Mouse (Mus musculus) left cerebral cortex, adult 18-20 months (tissue): ENCODE results near the gene Litaf. TPM values are rescaled to one million over a fixed set of nuclear protein-coding genes. Genes with fewer than 3 reads are reported as not detected.
A peak's percentile ranks its signal among the peaks of the same experiment; 100 is the strongest.
"Not testable (repeated sequence)": the region's sequence is repeated elsewhere in the genome, so short reads cannot be mapped to it uniquely, and the experiment has no call there.

ENCODE experiments used
- DNase-seq, 2 experiments: peaks; one replicate each; pipeline ENCODE4 v3.0.0; 2021 to 2022; ENCODE audit warnings: low spot score in 2 of 2, mixed read lengths in 1 of 2
- total RNA-seq, 2 experiments: library from RNA; stranded (reverse); gene quantifications; 2 replicates each; pipeline ENCODE4 v1.2.3; 2021

Gene Litaf
- total RNA-seq, 2 experiments from 2014 or later: 11.4 to 12.1 TPM

DNA sequence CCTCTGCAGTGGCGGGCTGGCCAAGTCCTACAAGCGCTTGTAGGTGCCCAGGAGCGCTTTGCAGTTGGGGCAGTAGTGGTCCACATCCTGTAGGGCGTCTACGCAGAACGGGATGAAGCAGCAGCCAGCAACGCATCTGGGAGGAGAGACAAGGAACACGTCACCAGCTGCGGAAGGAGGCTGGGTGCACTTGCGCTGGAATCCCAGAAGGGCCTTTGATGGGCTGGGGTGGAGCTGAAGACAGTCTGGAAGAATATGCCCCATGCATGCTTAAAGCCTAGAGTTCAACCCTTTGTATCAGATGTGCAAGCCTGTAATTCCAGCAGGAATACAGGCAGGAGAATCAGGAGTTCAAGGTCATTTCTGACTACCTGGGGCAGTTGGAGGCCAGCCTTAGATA is 105.0 kb downstream of the Litaf start:
- DNase-seq: no peak

DNA sequence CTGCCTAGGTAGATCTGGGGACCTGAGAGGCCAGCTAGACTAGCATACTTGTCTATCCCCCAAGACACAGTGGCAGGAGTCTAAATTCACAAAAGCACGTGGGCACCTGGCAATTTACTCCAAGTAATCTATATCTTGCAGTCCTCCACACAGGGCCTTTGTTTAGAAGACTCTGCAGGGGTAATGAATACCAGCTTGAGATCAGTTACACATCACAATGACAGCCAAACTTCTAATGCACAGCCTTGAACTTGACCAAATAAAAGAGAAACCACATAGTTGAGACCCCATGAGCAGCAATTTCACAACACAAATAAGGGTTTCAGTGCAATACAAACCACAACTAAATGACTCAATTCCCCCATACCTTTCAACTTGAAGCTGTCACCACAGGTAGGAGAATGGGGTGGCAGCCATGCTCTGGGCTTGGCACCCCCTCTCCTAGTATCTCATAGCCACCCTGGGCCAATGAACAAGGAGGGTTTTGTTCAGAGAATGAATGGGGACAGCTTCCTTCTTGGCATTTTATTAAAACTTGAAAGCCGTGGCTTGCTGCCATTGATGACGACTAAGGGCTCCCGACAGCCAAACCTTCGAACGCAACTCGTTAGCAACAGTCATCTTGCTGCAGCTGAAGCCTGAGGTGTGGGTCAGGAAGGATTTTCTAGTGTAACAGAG is 107.1 kb downstream of the Litaf start:
- DNase-seq: peak; percentile 20 to 29

DNA sequence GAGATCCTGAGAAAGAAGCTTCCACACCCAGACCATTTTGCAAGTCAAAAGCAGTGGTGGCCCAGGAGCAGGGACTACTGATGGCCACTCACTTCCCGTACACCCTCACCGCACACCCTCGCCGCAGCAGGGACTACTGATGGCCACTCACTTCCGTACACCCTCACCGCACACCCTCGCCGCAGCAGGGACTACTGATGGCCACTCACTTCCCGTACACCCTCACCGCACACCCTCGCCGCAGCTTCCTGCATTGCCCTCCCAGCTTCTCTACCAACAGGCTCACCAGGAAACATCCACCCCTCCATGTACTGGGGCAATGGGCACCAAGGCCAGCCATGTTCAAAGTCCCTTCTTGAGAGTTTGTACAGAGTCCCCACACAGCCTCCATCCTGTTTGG is 107.7 kb downstream of the Litaf start:
- DNase-seq: not testable (repeated sequence)

DNA sequence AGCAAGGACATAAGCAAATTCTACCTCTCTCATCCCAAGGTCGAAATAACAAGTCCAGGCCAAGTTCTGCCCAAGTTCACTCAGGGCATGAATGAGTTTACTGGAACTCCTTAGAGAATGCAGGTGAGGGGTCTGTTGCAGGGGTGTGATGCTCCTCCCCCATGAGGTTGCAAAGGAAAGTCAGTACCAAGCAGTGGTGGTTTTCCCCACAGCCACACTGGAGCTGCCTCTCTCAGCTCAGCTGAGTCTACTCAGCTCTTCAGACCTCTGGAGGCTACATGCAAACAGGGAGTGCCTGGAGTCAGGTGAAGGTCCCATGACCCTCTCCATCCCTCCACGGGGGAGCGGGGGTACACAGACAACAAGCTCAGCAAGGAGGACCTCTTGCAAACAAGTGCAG is 108.2 kb downstream of the Litaf start:
- no peak for DNase-seq

DNA sequence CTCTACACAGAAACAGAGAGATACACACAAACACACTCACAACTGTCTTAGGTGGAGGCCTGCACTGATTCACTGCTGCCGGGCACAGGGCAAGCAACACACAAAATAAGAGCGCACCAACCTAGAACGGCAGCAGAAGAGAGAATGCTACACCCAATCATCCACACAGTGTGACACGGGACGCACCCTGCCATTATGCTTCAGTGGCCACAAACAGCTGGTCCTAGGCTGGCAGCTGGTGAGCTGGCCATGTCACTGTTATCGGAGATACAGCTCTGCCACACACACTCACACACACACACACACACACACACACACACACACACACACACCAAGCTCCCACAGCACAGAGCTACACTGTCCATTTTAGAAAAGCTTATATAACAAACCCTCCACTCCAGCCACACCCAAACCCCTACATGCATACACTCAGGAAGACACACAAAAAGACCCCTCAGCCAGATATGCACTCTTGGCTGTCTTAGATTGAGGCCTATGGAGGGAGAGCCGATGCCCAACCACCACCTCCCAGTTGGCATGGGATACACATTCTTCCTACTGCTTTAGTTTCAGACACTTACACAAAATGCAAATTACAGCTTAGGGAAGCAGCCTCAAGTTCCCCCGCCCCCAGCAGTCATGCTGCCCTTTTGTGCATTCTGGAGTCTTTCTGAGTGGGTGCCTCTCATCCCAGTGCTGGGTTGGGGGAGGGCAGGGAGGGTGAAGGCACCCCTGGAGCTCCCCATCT is 108.8 kb downstream of the Litaf start:
- peak; percentile 52 to 64 for DNase-seq

DNA sequence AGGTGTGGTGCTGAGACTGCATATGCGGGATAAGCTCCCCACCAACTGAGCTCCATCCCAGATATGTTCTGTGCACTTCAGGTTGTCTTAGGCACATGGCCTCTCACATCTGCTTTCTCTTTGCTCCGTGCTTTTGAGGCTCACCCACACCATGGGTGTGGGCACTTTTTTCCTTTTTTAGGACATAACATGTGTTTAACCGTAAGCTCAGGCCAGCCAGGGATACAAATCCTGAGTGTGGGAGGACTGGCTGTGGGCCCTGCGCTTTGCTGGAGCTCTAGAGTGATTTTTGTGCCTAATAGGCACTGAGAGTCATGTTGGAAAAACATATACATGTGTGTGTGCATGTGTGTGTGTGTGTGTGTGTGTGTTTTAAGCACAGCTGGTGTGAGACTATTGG is 110.9 kb downstream of the Litaf start:
- peak; percentile 54 to 67 for DNase-seq

DNA sequence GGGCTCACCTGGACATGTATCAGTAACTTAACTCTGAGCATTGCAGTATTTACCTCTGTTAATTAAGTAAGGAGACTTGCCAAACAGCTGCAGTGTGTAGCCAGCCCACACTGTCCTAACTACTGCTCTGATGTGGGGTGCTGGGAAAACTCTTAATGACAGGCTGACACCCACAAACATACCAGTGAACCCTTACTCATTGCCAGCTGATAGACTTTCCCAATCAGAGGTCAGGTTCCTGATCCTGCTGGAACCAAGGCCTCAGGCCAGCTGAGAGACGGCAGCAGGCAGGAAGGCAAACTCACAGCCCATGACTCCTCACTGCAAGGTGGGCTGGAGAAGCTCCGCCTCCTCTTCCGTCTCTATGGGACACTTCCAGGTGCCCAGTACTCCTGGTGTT is 113.1 kb downstream of the Litaf start:
- DNase-seq: no peak

DNA sequence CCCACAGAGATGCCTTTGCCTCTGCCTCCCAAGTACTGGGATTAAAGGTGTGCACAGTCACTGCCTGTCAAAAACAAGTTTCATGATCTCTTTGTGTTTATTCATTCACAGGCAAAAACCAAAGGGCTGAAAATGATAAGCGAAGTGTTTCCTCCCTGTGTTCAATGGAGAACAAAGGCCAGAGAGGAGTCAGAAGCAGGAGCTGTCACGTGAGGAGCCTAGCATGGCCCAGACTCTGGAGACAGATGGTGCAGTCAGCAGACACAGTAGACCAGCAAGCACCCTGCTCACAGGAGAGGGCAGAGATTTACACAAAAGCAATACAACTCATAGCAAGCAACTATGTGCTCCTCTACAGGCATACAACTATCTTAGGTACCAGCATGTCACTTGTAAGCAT is 113.9 kb downstream of the Litaf start:
- DNase-seq: no peak

DNA sequence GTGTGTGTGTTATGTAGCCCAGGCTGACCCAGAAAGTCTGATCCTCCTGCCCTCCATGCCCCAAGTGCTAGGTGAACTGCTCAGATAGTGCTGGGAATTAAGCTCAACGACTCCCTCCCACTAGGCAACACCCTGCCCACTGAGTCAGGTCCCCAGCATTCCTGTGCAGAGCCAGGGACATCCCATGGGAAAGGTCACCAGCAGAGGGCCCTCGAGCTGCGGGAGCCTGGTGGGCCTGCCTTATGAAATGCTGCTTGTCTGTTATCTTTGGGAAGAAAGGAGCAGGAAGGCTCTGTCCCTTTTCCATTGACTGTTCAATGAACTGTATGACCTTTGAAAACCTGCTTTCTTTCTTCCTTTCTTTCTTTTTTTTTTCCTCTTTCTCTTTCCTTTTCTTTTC is 114.4 kb downstream of the Litaf start:
- peak; percentile 18 to 43 for DNase-seq

DNA sequence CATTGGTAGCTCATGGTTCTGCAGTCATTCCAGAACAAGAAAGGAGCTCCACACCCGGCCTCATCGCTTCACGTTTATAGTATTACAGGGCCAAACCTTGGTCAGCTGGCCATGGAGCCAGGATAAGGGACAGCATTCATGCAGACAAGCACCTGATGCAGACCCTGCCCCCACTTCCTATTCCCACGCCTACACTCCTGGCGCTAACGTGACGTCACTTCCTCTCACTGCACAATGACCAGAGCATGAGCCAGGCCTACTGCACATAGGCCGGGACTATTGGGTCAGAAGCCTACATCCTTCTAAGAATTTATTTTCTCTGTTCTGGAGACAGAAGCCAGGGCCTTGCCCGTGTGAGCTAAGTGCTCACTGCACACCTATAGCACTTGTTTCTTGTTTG is 115.4 kb downstream of the Litaf start:
- no peak for DNase-seq

DNA sequence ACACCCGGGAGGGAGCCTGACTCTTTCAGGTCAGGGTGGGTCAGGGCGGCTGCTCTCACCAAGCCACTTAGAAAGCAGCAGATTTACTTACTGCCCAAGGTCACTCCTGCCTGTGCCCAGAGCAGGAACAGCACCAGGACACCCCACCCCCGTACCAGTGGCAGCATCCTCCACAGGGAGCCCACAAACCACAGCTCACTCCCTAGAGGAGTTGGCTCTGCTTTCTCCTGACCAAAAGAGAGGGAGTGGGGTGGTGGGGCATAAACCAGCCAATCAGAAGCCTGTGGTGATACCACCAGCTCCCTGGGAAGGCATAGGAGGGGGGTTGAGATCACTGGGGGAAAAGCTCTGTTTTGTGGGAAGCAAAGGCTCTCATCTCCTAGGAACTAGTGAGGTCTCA is 118.2 kb downstream of the Litaf start:
- DNase-seq: no peak

DNA sequence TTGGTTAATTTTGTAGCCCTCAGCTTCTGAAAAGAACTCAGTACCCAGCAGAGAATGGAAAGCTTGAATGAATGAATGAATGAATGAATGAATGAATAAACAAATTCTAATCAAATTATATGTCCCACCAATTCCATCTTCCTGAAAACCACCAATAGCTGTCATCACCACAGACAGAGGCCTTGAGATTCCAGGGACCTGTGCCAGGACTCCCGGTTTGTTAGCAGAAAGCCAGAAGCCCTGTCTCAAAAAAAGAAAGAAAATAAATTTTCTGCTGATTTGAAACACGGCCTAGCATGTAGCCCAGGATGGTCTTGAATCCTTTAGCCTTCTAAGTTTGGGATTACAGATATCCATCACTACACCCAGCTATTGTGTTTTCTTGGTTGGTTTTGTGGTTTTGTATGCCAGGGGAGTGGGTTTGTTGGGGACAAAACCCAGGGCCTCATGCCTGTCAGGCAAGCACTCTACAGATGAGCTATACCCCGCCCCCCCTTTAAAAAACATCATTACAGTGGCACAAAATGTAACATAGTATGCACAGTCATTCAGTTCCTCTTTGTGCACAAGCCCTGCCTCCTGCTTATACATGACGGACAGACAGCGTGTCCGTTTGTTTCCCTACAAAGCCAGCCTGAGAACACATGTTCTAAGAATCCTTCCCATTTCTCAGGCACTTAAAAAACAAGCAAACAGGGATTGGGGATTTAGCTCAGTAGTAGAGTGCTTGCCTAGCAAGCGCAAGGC is 120.4 kb downstream of the Litaf start:
- DNase-seq: no peak

DNA sequence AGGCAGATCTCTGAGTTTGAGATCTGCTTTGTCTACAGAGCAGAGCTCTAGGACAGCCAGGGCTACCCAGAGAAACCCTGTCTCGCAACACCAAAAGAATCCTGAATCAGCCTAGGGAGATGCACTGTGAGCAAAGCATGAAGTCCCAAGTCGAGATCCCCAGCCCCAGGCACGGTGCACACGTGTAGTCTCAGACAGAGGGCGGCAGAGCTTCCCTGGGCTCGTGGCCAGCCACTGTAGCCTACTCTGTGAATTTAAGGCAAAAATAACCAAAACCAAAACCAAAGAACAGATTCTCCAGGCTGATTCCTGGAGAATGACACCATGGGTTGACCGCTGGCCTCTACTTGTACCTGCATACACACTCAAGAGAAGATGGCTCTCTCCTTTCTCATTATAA is 121.4 kb downstream of the Litaf start:
- no peak for DNase-seq

DNA sequence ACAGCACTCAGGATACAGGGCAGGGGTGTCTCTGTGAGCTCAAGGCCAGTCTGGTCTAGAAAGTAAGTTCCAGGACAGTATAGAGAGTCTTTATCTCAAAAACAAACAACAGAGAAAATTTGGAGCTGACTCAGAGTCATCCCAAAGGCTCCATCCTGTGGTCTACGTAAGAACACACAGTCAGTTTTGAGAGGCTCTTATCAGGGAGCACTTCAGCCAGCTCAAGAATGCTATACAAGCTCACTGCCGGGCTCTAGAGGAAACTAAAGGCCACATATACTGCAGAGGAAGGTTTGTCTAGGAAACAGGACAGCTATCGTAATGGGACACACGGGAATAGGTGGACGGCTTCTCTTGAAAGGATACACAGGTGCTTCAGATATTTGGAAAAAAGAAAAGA is 122.7 kb downstream of the Litaf start:
- no peak for DNase-seq

DNA sequence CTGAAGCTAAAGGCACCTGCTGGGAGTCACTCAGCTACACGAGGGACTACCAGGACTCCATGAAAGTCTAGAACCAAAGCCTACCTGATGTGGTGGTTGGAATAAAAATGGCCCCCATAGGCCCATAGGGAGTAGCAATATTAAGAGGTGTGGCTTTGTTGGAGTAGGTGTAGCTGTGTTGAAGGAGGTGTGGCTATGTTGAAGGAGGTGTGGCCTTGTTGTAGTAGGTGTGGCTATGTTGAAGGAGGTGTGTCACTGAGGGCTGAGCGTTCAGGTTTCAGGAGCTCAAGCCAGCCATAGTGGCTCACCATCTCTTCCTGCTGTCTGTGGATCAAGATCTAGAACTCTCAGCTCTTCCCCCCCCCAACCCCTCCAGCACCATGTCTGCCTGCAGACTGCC is 125.3 kb downstream of the Litaf start:
- no peak for DNase-seq

DNA sequence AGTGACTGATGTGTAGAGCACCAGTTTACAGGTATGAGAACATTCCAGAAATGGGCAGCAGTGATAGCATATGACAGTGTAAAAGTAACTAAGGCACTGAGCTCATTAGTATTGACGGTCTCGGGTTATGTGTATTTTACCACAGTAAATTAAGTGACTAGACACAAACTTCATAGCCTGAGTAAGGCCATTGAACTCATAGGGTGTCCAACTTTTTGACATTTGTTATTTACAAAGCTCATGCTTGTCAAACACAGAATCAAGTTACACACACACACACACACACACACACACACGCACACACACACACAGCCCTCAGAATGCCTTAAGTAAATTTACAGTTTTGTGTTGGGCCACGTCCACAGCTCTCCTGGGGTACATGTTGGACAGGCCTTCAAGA is 126.0 kb downstream of the Litaf start:
- DNase-seq: no peak

DNA sequence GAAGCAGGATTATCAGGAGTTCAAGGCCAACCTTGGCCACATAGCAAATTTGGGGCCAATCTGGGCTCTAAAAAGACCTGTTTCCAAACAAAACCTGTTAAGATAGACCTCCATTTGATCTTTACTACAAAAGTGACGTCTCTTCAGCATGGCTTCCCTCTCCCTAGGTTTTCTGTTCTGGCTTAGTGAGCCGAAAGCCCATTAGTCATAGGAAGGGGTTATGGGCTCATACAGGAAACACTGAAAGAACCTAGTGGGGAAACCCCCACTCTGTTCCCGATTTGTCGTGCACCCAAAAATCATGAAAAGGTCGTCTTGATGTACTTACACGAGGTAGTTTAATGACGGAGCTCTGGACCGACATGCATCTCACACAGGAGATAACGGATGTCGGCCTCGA is 128.5 kb downstream of the Litaf start:
- DNase-seq: no peak

DNA sequence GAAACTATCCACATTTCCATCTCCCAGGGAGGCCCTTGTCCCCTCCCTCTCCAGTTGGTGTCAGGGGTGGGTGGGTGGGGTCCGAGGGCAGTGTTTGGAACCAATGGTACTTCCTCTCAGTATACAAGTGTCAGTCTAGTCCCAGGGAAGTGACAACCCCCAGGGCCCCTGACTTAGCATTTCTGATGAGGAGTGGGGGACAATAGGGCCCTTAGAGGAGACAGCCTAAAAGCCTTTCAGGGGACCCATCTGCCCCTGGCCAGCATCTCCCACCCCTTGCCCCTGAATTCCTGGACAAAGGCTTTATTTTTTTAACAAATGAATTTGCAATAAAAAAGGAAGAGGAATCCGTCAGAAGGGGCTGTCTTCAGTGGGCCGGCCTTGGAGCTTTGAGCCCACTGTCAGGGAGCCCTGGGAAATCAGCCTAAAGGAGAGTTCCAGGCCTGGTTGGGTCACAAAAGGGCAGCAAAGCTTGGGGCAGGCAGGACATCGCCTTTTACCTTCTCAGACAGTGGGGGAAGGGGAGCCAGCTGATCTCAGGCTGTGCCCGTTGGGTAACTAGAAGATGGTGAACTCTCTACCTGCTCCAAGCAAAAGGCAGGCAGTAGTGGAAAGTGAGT is 129.1 kb downstream of the Litaf start:
- DNase-seq: no peak

DNA sequence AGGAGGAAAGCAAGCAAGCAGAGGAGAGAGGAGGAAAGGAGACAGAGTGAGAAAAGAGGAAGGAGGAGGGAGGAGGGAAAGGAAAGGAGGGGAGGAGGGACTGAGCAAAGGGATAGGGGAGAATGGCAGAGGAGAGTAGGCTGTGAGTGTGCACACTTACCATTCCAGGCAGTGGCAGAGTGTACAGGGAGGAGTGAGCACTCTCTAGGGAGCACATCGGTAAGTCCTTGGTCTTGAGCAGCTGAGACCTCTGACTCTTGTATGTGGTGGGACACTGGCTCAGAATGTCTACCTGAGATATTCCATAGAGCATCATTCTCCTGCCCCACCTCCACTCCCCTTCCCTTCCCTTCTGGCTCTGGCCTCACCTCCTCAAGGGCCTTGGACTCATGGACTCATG is 131.9 kb downstream of the Litaf start:
- no peak for DNase-seq

DNA sequence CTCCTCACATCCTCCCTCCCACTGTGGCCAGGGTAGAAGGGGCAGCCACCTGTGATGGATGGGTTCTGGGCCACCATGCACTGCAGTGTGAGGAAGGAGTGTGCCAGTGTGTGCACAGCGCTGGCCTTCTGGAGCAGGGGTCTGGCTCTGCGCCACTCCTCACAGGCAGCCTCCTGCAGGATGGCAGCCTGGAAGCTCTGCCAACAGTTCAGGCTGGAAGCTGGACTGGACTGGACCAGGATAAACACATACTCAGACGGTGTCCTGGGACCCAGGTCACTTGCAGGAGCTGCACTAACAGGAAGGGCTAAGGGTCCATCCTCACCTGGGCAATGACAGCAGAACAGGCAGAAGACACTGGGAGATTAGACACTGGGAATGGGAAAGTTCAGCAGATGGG is 132.6 kb downstream of the Litaf start:
- DNase-seq: no peak

DNA sequence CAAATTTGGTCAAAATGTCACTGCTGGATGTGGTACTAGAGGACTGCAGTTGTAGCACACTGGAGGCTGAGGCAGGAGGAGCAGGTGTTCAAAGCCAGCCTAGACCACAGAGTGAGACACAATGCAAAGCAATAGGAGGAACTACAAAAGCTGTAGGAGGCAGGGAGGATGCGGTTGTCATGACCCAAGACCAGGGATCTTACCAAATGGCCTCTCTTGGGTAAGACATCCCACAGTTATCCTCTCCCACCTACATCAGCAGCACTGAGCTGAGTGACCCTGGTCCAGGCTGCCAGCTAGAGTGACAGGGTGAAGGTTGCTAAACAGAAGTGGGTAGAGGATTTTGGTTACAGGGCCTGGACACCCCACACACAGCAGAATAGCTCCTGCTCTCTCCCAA is 138.9 kb downstream of the Litaf start:
- no peak for DNase-seq
